Mouse (Mus musculus) brain, embryonic 18.5 days (tissue): Measurements from ENCODE around the gene Sfxn3.

ENCODE experiments used
- DNase-seq: peaks from one replicate; pipeline ENCODE4 v3.0.0-alpha.2; 2012; ENCODE audit warnings: low read depth, low spot score

The Sfxn3 gene

GRCm38 (mm10) chr19:45047417-45047934, at the start of gene Sfxn3:
Sfxn3 (plus strand) TSS chr19:45047503.
- DNase-seq, result peak; percentile 87

- DNase-seq, result no peak
Observed at GRCm38 (mm10) chr19:44997786-44998185, 49.5 kb upstream of the Sfxn3 start.

- no peak for DNase-seq
Observed at GRCm38 (mm10) chr19:44999647-45000046, 47.7 kb upstream of the Sfxn3 start.

- no peak for DNase-seq
Observed at GRCm38 (mm10) chr19:45002301-45002700, 45.0 kb upstream of the Sfxn3 start.

GRCm38 (mm10) chr19:45003740-45004516, 43.4 kb upstream of the Sfxn3 start:
- DNase-seq, result no peak

GRCm38 (mm10) chr19:45005444-45005843, 41.9 kb upstream of the Sfxn3 start, which contains the start of gene Twnk:
Twnk (plus strand) TSS chr19:45005663.
- no peak for DNase-seq

GRCm38 (mm10) chr19:45005957-45006712, 41.2 kb upstream of the Sfxn3 start, which contains the start of gene Mrpl43:
Mrpl43 (minus strand) TSS chr19:45006442.
- peak; percentile 77 for DNase-seq

- no peak for DNase-seq
Observed at GRCm38 (mm10) chr19:45007021-45007420, 40.3 kb upstream of the Sfxn3 start.

- no peak for DNase-seq
Observed at GRCm38 (mm10) chr19:45007425-45008191, 39.7 kb upstream of the Sfxn3 start.

- DNase-seq, result no peak
Observed at GRCm38 (mm10) chr19:45010646-45011045, 36.7 kb upstream of the Sfxn3 start.

GRCm38 (mm10) chr19:45012219-45012618, 35.1 kb upstream of the Sfxn3 start:
- no peak for DNase-seq

- no peak for DNase-seq
Observed at GRCm38 (mm10) chr19:45012636-45013035, 34.7 kb upstream of the Sfxn3 start.

GRCm38 (mm10) chr19:45013581-45014225, 33.6 kb upstream of the Sfxn3 start:
- DNase-seq, result no peak

- DNase-seq, result no peak
Observed at GRCm38 (mm10) chr19:45014335-45014971, 32.9 kb upstream of the Sfxn3 start, which contains the start of gene Lzts2. Lzts2 (plus strand) TSS chr19:45014414.

- DNase-seq, result no peak
Observed at GRCm38 (mm10) chr19:45014981-45015402, 32.3 kb upstream of the Sfxn3 start.

- no peak for DNase-seq
Observed at GRCm38 (mm10) chr19:45015518-45016281, 31.6 kb upstream of the Sfxn3 start.

GRCm38 (mm10) chr19:45016341-45017215, 30.7 kb upstream of the Sfxn3 start:
- DNase-seq, result no peak

- no peak for DNase-seq
Observed at GRCm38 (mm10) chr19:45017216-45017771, 30.0 kb upstream of the Sfxn3 start.
